Mouse (Mus musculus) neural tube, embryonic 15.5 days (tissue): Measurements from ENCODE around the gene Gm17349. TPM values are rescaled to one million over a fixed set of nuclear protein-coding genes. Genes with fewer than 3 reads are reported as not detected.
"Not testable (repeated sequence)": the region's sequence is repeated elsewhere in the genome, so short reads cannot be mapped to it uniquely, and the experiment has no call there.

Experiments used
- ATAC-seq: fragments of 200-750 bp; cut with Nextera tagmentation; 2 replicates; pipeline ENCODE4 v1.8.0; 2017; ENCODE audit warnings: mild to moderate bottlenecking, moderate TSS enrichment, moderate library complexity; ENCODE audit not compliant: low FRiP score
- H3K27ac ChIP-seq: fragments of 300-500 bp; sonication (generic); replicated peaks from 2 replicates; pipeline ENCODE4 v1.5.1; 2015; ENCODE audit warnings: mild to moderate bottlenecking, inconsistent platforms
- H3K27me3 ChIP-seq: fragments of 300-500 bp; sonication (generic); replicated peaks from 2 replicates; pipeline ENCODE4 v1.6.1; 2015; ENCODE audit warnings: inconsistent platforms
- H3K36me3 ChIP-seq: fragments of 300-500 bp; sonication (generic); 2 replicates; pipeline ENCODE4 v1.6.1; 2015; ENCODE audit warnings: inconsistent platforms
- H3K4me1 ChIP-seq: fragments of 300-500 bp; sonication (generic); 2 replicates; pipeline ENCODE4 v1.6.1; 2015; ENCODE audit warnings: inconsistent platforms
- H3K4me2 ChIP-seq: fragments of 300-500 bp; sonication (generic); 2 replicates; pipeline ENCODE4 v1.6.1; 2015; ENCODE audit warnings: inconsistent platforms, mild to moderate bottlenecking, moderate library complexity
- H3K4me3 ChIP-seq: fragments of 300-500 bp; sonication (generic); replicated peaks from 2 replicates; pipeline ENCODE4 v1.5.1; 2015; ENCODE audit warnings: mild to moderate bottlenecking, inconsistent platforms
- H3K9ac ChIP-seq: fragments of 300-500 bp; sonication (generic); replicated peaks from 2 replicates; pipeline ENCODE4 v1.6.1; 2015; ENCODE audit warnings: mild to moderate bottlenecking, inconsistent platforms
- H3K9me3 ChIP-seq: fragments of 300-500 bp; sonication (generic); replicated peaks from 2 replicates; pipeline ENCODE4 v1.6.1; 2016; ENCODE audit warnings: inconsistent platforms
- WGBS: fragments of 180-500 bp; shearing (Covaris S2); methylation state at CpG from one replicate; pipeline ENCODE4 v1.1.7; 2015; ENCODE audit warnings: mixed read lengths; 5-methylcytosine and 5-hydroxymethylcytosine counted together
- polyA plus RNA-seq: library from polyadenylated mRNA; unstranded; fragments of >200 nt; fragmentation: Nextera tagmentation; extraction: Ambion mirVana; gene quantifications from 2 replicates; pipeline ENCODE4 v1.2.1, GENCODE M21; 2015

Gm17349 gene
- polyA plus RNA-seq: not detected in 2 replicates

DNA sequence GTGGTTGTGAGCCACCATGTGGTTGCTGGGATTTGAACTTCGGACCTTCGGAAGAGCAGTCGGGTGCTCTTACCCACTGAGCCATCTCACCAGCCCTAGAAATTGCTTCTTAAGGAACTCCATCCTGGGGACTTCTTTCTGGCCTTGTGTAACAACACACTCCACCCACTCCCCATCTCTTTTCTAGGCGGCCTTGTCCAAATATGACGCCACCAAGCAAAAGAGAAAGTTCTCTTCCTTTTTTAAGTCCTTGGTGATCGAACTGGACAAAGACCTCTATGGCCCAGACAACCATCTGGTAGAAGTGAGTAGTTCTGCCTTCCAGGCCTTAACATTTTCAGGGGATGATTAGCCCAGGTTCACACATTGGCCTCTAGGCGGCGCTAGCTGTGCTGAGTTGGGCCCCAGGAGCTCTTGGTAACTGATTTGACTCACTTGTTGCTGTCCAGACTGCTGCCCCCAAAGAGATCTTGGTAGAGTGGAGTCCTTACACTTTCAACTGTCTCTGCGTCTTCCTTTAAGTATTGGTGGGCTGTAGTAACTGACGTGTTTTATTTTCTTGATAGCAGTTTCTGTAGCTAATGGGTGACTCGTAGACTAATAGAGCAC lies at the start of gene Gm17349:
Gene Gm17349 (minus strand): TSS at position 51 of the 609 bp plus-strand sequence.
- Histone ChIP-seq H3K36me3 (peaks cover 49% of the 10 kb centered on the region), H3K4me1 (peaks cover 36% of the 10 kb centered on the region), H3K27me3 (no peaks in the 10 kb centered on the region), H3K4me2 (peak within 1 kb of the TSS; percentile 82), H3K9ac (peak within 1 kb of the TSS; percentile 93), H3K9me3 (no peaks in the 10 kb centered on the region), H3K27ac (peak within 1 kb of the TSS; percentile 98), H3K4me3 (peak within 1 kb of the TSS; percentile 84)
- no peak for ATAC-seq
- 66% methylated on average over 11 of the region's 11 CpGs for WGBS

DNA sequence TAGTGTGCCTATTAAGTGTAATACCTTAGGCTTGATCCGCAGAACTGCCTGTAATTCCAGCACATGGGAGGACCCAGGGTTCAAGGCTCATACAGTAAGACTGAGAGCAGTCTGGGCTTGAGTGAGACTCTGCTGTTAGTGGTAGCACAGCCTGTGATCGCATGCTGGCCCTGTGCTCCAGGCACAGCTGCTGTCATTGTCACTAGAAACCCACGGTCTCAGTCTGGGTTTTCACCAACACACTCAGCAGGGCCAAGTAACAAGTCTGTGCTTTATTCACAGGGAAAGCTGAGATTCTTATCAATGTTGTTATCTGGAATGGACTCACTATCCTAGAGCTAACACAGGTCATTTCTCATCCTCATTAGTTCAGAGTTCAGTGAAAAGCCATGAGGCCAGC lies 48.9 kb upstream of the Gm17349 start:
- Histone ChIP-seq H3K27ac (no peak overlapping the region), H3K9ac (no peak overlapping the region), H3K27me3 (no peaks in the 10 kb centered on the region), H3K9me3 (no peaks in the 10 kb centered on the region), H3K4me1 (0 out of 2 replicates have a peak, but pooled peaks cover 8% of the 10 kb centered on the region), H3K36me3 (peaks cover 5% of the 10 kb centered on the region; the same call in 1 of the 2 replicates), H3K4me3 (no peak overlapping the region), H3K4me2 (no peak overlapping the region)
- WGBS: 68% methylated on average over 3 of the region's 3 CpGs
- no peak for ATAC-seq

DNA sequence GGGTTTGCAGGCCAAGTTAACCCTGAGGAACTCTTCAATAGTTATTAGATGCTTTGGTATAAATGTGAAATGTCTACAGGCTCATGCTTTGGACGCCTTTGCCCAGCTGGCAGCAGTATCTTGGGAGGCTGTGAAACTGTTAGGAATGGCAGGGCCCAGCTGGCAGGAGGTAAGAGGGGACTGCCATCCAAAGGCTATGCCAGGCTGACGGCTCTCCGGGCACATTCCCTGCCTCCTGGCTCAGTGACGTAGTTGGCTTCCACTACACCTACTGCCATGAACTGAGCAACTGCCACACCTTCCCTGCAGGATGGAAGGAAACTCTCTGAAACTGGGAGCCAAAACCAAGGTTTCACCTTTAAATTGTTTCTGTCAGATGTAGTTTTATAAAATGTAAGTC lies 34.9 kb upstream of the Gm17349 start:
- 85% methylated on average over 4 of the region's 4 CpGs for WGBS
- H3K4me2 ChIP-seq: no peak overlapping the region
- H3K36me3 ChIP-seq: peaks cover 81% of the 10 kb centered on the region
- no peak for ATAC-seq
- no peak overlapping the region for H3K4me3 ChIP-seq
- no peaks in the 10 kb centered on the region for H3K27me3 ChIP-seq
- H3K27ac ChIP-seq: no peak overlapping the region
- no peaks in the 10 kb centered on the region for H3K4me1 ChIP-seq
- H3K9me3 ChIP-seq: no peaks in the 10 kb centered on the region
- no peak overlapping the region for H3K9ac ChIP-seq

DNA sequence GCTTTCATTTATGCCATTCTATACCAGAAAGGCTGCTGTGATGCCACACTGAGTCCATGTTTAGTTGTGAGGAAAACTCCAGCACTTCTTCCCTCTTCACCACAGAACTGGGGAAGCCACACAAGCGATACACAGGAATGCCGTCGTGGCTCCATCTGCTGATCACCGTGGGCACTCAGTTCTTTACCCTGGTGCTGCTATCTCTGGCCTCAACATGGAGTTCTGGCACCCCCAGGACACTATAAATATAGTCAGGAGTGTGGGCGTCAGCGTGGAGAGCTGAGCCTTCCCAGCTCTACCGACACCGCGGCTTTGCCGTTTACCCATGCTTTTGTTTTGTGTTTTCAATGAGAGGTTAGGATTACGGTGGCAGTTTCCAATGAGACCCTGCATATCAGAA lies 31.4 kb upstream of the Gm17349 start:
- Histone ChIP-seq H3K36me3 (peaks cover 72% of the 10 kb centered on the region), H3K9me3 (no peaks in the 10 kb centered on the region), H3K9ac (no peak overlapping the region), H3K4me3 (no peak overlapping the region), H3K4me1 (no peaks in the 10 kb centered on the region), H3K27me3 (no peaks in the 10 kb centered on the region), H3K27ac (no peak overlapping the region), H3K4me2 (no peak overlapping the region)
- WGBS: 90% methylated on average over 11 of the region's 11 CpGs
- ATAC-seq: no peak

DNA sequence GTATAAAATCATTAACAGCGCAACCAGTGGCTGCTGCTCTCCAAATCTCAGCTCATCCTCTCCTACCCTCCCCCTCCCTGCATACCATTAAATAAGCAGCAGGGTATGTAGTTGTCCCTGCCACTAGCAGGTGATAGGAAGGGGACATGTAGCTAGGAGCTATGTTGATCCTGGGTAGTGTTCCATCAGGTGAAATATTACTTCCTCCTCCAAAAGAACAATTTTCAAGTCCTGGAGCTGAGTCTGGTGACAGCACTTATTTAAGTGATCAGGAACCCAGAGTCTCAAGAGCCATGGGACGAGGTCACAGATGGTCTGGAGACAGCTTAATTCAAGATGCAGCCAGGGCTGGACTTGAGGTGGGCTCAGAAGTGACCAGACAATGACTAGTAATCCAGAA lies 30.3 kb upstream of the Gm17349 start:
- H3K36me3 ChIP-seq: peaks cover 63% of the 10 kb centered on the region
- WGBS: 97% methylated on average over 2 of the region's 2 CpGs
- H3K4me3 ChIP-seq: no peak overlapping the region
- ATAC-seq: no peak
- H3K4me1 ChIP-seq: no peaks in the 10 kb centered on the region
- no peaks in the 10 kb centered on the region for H3K9me3 ChIP-seq
- H3K9ac ChIP-seq: no peak overlapping the region
- no peak overlapping the region for H3K4me2 ChIP-seq
- no peak overlapping the region for H3K27ac ChIP-seq
- H3K27me3 ChIP-seq: no peaks in the 10 kb centered on the region

DNA sequence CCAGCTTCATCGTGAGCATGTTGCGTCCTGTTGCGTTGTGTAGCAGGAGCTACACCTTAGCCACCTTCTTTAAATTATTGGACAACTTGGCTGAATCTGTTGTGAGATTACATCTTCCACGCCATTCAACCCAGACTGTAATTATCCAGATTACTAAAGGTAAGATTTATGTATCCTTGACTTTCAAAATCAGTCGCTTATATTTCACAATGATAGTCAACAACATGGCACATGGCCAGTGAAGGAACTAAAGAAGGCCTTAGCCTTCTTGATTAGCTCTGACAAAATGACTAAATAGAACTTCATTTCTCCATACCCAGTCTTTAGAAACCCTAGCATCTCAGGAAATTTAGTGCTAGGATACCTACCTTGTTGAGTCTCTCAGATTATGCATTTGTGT lies 27.9 kb upstream of the Gm17349 start:
- no peak for ATAC-seq
- H3K27me3 ChIP-seq: no peaks in the 10 kb centered on the region
- 95% methylated on average over 5 of the region's 5 CpGs for WGBS
- H3K9me3 ChIP-seq: no peaks in the 10 kb centered on the region
- no peaks in the 10 kb centered on the region for H3K4me1 ChIP-seq
- no peak overlapping the region for H3K9ac ChIP-seq
- no peak overlapping the region for H3K4me3 ChIP-seq
- no peak overlapping the region for H3K27ac ChIP-seq
- no peak overlapping the region for H3K4me2 ChIP-seq
- peaks cover 52% of the 10 kb centered on the region for H3K36me3 ChIP-seq

DNA sequence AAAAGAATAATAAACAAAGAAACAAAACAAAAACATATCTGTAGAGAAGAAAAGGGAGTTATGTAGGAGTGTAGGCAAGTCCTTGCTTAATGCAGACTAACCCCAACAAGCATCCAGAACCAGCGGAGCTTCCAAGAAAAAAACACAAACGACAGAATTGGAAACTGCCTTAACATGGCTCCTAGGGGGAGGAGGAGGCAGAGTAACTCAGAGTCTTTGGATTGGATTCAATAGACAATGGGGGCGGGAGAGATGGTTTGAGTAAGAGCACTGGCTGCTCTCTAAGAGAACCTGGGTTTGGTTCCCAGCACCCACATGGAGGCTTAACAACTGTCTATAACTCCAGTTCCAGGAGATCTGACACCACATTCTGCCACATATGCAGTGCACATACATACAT lies 26.4 kb upstream of the Gm17349 start:
- Histone ChIP-seq H3K9me3 (no peaks in the 10 kb centered on the region), H3K36me3 (peaks cover 46% of the 10 kb centered on the region), H3K4me2 (no peak overlapping the region), H3K27me3 (no peaks in the 10 kb centered on the region), H3K4me3 (no peak overlapping the region), H3K4me1 (peaks cover 7% of the 10 kb centered on the region), H3K9ac (no peak overlapping the region), H3K27ac (no peak overlapping the region)
- WGBS: 93% methylated on average over 3 of the region's 3 CpGs
- no peak for ATAC-seq

DNA sequence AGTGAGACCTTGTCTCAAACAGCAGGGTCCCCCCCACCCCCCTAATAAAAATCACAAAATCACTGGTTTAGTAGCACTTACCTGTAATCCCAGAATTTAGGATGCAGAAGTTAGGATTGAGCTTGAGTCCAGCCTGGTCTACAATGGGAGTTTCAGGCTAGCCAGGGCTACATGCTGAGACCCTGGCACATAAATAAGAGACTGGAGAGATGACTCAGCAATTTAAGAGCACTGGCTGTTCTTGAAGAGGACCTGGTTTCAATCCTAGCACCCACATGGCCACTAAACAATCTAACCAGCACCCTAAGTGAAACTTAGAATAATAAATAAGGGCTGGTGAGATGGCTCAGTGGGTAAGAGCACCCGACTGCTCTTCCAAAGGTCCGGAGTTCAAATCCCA lies 25.9 kb upstream of the Gm17349 start:
- H3K4me3 ChIP-seq: no peak overlapping the region
- no peaks in the 10 kb centered on the region for H3K9me3 ChIP-seq
- no peak overlapping the region for H3K9ac ChIP-seq
- ATAC-seq: no peak
- no peak overlapping the region for H3K27ac ChIP-seq
- no peaks in the 10 kb centered on the region for H3K27me3 ChIP-seq
- H3K4me1 ChIP-seq: peaks cover 12% of the 10 kb centered on the region
- H3K4me2 ChIP-seq: no peak overlapping the region
- 100% methylated on average over 2 of the region's 2 CpGs for WGBS
- peaks cover 44% of the 10 kb centered on the region for H3K36me3 ChIP-seq

DNA sequence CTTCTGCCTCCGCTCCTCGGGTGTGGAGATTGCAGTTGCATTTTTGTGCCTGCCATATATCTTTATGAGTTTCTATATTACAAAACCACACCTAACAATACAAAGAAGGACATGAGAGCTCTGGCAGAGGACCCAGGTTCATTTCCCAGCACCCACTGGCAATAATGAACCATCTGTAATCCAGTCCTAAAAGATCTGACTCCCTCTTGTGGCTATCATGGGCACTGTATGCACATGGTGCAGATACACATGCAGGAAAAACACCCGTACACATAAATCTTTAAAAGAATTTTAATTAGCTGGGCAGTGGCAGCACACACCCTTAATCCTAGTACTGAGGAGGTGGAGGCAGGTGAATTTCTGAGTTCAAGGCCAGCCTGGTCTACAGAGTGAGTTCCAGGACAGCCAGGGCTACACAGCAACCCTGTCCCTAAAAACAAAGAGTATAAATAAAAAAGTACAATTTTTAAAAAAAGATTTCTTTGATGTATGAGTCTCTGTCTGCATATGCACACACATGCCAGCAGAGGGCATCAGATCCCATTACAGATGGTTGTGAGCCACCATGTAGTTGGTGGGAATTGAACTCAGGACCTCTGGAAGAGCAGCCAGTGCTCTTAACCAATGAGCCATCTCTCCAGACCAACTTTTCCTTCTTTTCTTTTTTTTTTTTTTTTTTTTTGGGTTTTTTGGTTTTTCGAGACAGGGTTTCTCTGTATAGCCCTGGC lies 23.9 kb upstream of the Gm17349 start:
- 100% methylated on average over 4 of the region's 4 CpGs for WGBS
- H3K36me3 ChIP-seq: peaks cover 32% of the 10 kb centered on the region

DNA sequence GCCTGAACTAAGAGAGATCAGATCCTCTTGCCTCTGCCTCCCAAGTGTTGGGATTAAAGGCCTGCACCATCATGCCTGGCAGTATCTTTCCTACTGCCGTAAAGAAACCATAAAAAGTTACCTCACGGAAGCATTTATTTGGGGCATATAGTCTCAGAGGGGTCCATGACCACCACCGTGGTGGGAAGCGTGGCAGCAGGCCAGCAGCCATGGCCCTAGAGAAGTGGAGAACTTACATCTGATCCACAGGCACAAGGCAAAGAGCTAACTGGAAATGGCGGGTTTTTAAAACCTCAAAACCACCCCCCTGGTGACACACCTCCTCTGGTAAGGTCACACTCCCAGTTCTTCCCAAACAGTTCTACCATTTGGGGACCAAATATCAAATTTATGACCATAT lies 22.9 kb upstream of the Gm17349 start:
- Histone ChIP-seq H3K4me2 (no peak overlapping the region), H3K9me3 (no peaks in the 10 kb centered on the region), H3K27ac (no peak overlapping the region), H3K36me3 (peaks cover 25% of the 10 kb centered on the region), H3K27me3 (no peaks in the 10 kb centered on the region), H3K9ac (no peak overlapping the region), H3K4me1 (peaks cover 34% of the 10 kb centered on the region), H3K4me3 (no peak overlapping the region)
- no peak for ATAC-seq
- WGBS: 90% methylated on average over 5 of the region's 5 CpGs

More for the DNA sequence above, 23.9 kb upstream of the Gm17349 start:
- no peak for ATAC-seq
- H3K4me2 ChIP-seq: no peak overlapping the region
- no peak overlapping the region for H3K4me3 ChIP-seq
- H3K9ac ChIP-seq: no peak overlapping the region
- no peaks in the 10 kb centered on the region for H3K27me3 ChIP-seq
- peaks cover 24% of the 10 kb centered on the region for H3K4me1 ChIP-seq
- no peak overlapping the region for H3K27ac ChIP-seq
- H3K9me3 ChIP-seq: no peaks in the 10 kb centered on the region

DNA sequence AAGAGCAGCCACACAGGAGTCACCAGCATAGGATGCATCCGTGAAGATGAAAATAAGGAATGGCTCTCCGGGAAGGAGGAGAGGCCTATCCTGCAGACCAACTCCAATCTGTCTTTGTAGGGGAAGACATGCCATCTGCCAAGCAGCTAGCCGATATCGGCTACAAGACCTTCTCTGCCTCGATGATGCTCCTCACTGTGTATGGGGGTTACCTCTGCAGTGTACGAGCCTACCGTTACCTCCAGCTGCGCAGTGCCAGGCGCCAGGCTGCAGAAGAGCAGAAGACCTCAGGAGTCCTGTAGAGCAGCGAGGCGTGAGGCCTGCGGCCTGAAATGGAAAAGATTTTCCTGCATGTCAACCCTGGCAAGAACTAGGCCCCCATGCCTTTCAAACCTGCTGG lies 22.2 kb upstream of the Gm17349 start:
- H3K9ac ChIP-seq: no peak overlapping the region
- H3K4me3 ChIP-seq: no peak overlapping the region
- no peak overlapping the region for H3K27ac ChIP-seq
- no peaks in the 10 kb centered on the region for H3K9me3 ChIP-seq
- no peak for ATAC-seq
- peaks cover 40% of the 10 kb centered on the region for H3K4me1 ChIP-seq
- no peaks in the 10 kb centered on the region for H3K27me3 ChIP-seq
- WGBS: 98% methylated on average over 12 of the region's 12 CpGs
- H3K4me2 ChIP-seq: no peak overlapping the region
- peaks cover 20% of the 10 kb centered on the region for H3K36me3 ChIP-seq

DNA sequence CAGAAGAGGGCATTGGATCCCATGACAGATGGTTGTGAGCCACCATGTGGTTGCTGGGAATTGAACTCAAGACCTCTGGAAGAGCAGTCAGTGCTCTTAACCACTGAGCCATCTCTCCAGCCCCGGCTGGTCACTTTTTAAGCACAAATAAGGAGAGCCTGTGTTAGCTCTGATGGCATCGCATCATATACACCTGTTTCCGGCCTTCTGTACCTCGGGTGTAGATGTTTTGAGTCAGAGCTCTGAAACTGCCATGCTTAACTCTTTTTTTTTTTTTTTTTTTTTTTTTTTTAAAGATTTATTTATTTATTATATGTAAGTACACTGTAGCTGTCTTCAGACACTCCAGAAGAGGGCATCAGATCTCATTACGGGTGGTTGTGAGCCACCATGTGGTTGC lies 21.7 kb upstream of the Gm17349 start:
- H3K4me1 ChIP-seq: peaks cover 41% of the 10 kb centered on the region
- H3K27ac ChIP-seq, H3K4me3 ChIP-seq, H3K9me3 ChIP-seq, H3K9ac ChIP-seq, ATAC-seq, H3K27me3 ChIP-seq, H3K4me2 ChIP-seq: not testable (repeated sequence)
- H3K36me3 ChIP-seq: peaks cover 20% of the 10 kb centered on the region
- WGBS: 93% methylated on average over 5 of the region's 5 CpGs
